Mouse (Mus musculus) intestine, embryonic 15.5 days (tissue): ENCODE measurements around the gene Hic1. TPM values are rescaled to one million over a fixed set of nuclear protein-coding genes. Genes with fewer than 3 reads are reported as not detected.

Experiments
- ATAC-seq: fragments of 200-750 bp; cut with Nextera tagmentation; 2 replicates; pipeline ENCODE4 v1.8.0; 2017; ENCODE audit warnings: moderate TSS enrichment, moderate library complexity
- H3K27ac ChIP-seq: fragments of 300-500 bp; sonication (generic); 2 replicates; pipeline ENCODE4 v1.5.1; 2015; ENCODE audit warnings: mild to moderate bottlenecking, inconsistent platforms
- H3K27me3 ChIP-seq: fragments of 300-500 bp; sonication (generic); replicated peaks from 2 replicates; pipeline ENCODE4 v1.6.1; 2015; ENCODE audit warnings: inconsistent platforms
- H3K36me3 ChIP-seq: fragments of 300-500 bp; sonication (generic); 2 replicates; pipeline ENCODE4 v1.6.1; 2015; ENCODE audit warnings: inconsistent platforms
- H3K4me1 ChIP-seq: fragments of 300-500 bp; sonication (generic); replicated peaks from 2 replicates; pipeline ENCODE4 v1.6.1; 2015; ENCODE audit warnings: inconsistent platforms
- H3K4me2 ChIP-seq: fragments of 300-500 bp; sonication (generic); replicated peaks from 2 replicates; pipeline ENCODE4 v1.6.1; 2015; ENCODE audit warnings: mild to moderate bottlenecking, inconsistent platforms
- H3K4me3 ChIP-seq: fragments of 300-500 bp; sonication (generic); replicated peaks from 2 replicates; pipeline ENCODE4 v1.5.1; 2015; ENCODE audit warnings: inconsistent platforms
- H3K9ac ChIP-seq: fragments of 300-500 bp; sonication (generic); 2 replicates; pipeline ENCODE4 v1.6.1; 2015; ENCODE audit warnings: inconsistent platforms
- H3K9me3 ChIP-seq: fragments of 300-500 bp; sonication (generic); 2 replicates; pipeline ENCODE4 v1.6.1; 2016; ENCODE audit warnings: inconsistent platforms
- WGBS: fragments of 180-500 bp; shearing (Covaris S2); methylation state at CpG from one replicate; pipeline ENCODE4 v1.1.7; 2015; 5-methylcytosine and 5-hydroxymethylcytosine counted together
- polyA plus RNA-seq: library from polyadenylated mRNA; unstranded; fragments of >200 nt; fragmentation: Nextera tagmentation; extraction: Ambion mirVana; gene quantifications from 2 replicates; pipeline ENCODE4 v1.2.1, GENCODE M21; 2015

The Hic1 gene
- polyA plus RNA-seq, 1 experiment from 2014 or later = 22.0 TPM

GRCm38 (mm10) chr11:75201721-75202120 lies 32.4 kb upstream of the Hic1 start:
- Histone ChIP-seq H3K9ac (no peak overlapping the region), H3K36me3 (no peaks in the 10 kb centered on the region), H3K27me3 (peaks cover 11% of the 10 kb centered on the region; the same call in 1 of the 2 replicates), H3K9me3 (no peaks in the 10 kb centered on the region), H3K4me3 (no peak overlapping the region), H3K4me2 (no peak overlapping the region), H3K4me1 (peaks cover 10% of the 10 kb centered on the region; the same call in 1 of the 2 replicates), H3K27ac (no peak overlapping the region)
- WGBS = 43% methylated on average over 8 of the region's 8 CpGs
- ATAC-seq = no peak

- Histone ChIP-seq H3K9me3 (no peaks in the 10 kb centered on the region), H3K4me1 (peaks cover 8% of the 10 kb centered on the region; the same call in 1 of the 2 replicates), H3K4me3 (no peak overlapping the region), H3K9ac (no peak overlapping the region), H3K27ac (no peak overlapping the region), H3K4me2 (no peak overlapping the region), H3K36me3 (no peaks in the 10 kb centered on the region), H3K27me3 (peaks cover 19% of the 10 kb centered on the region)
- WGBS = 93% methylated on average over 12 of the region's 12 CpGs
- ATAC-seq = no peak
Measured at GRCm38 (mm10) chr11:75200935-75201334, 31.6 kb upstream of the Hic1 start.

- no peak overlapping the region for H3K4me3 ChIP-seq
- no peaks in the 10 kb centered on the region for H3K9me3 ChIP-seq
- peaks cover 29% of the 10 kb centered on the region for H3K27me3 ChIP-seq
- H3K36me3 ChIP-seq = no peaks in the 10 kb centered on the region
- H3K4me1 ChIP-seq = peaks cover 11% of the 10 kb centered on the region
- H3K4me2 ChIP-seq = no peak overlapping the region
- H3K27ac ChIP-seq = no peak overlapping the region
- 0 out of 2 replicates have a peak, but pooled peaks have one; percentile 6 for ATAC-seq
- no peak overlapping the region for H3K9ac ChIP-seq
- 63% methylated on average over 5 of the region's 5 CpGs for WGBS
Measured at GRCm38 (mm10) chr11:75199951-75200350, 30.6 kb upstream of the Hic1 start.

GRCm38 (mm10) chr11:75198792-75199191 lies 29.5 kb upstream of the Hic1 start:
- H3K9me3 ChIP-seq = no peaks in the 10 kb centered on the region
- no peak overlapping the region for H3K9ac ChIP-seq
- ATAC-seq = no peak
- no peak overlapping the region for H3K4me3 ChIP-seq
- H3K36me3 ChIP-seq = no peaks in the 10 kb centered on the region
- H3K27me3 ChIP-seq = peaks cover 40% of the 10 kb centered on the region
- no peak overlapping the region for H3K4me2 ChIP-seq
- no peak overlapping the region for H3K27ac ChIP-seq
- 71% methylated on average over 4 of the region's 4 CpGs for WGBS
- peaks cover 22% of the 10 kb centered on the region for H3K4me1 ChIP-seq

GRCm38 (mm10) chr11:75197956-75198355 lies 28.6 kb upstream of the Hic1 start:
- Histone ChIP-seq H3K27me3 (peaks cover 49% of the 10 kb centered on the region), H3K9me3 (no peaks in the 10 kb centered on the region), H3K27ac (no peak overlapping the region), H3K9ac (no peak overlapping the region), H3K4me2 (no peak overlapping the region), H3K4me3 (no peak overlapping the region), H3K4me1 (peaks cover 30% of the 10 kb centered on the region), H3K36me3 (no peaks in the 10 kb centered on the region)
- 52% methylated on average over 7 of the region's 7 CpGs for WGBS
- no peak for ATAC-seq

GRCm38 (mm10) chr11:75196131-75196530 lies 26.8 kb upstream of the Hic1 start:
- Histone ChIP-seq H3K4me2 (no peak overlapping the region), H3K27me3 (peaks cover 50% of the 10 kb centered on the region), H3K36me3 (no peaks in the 10 kb centered on the region), H3K4me3 (no peak overlapping the region), H3K9me3 (no peaks in the 10 kb centered on the region), H3K9ac (no peak overlapping the region), H3K27ac (no peak overlapping the region), H3K4me1 (peaks cover 25% of the 10 kb centered on the region)
- WGBS = 70% methylated on average over 6 of the region's 6 CpGs
- ATAC-seq = no peak

- Histone ChIP-seq H3K27ac (no peak overlapping the region), H3K36me3 (no peaks in the 10 kb centered on the region), H3K27me3 (peaks cover 50% of the 10 kb centered on the region), H3K9ac (peak overlapping the region; percentile 32; the same call in 1 of the 2 replicates), H3K4me1 (peaks cover 25% of the 10 kb centered on the region), H3K4me3 (peak overlapping the region; percentile 55), H3K4me2 (peak overlapping the region; percentile 98), H3K9me3 (no peaks in the 10 kb centered on the region)
- 1% methylated on average over 39 of the region's 39 CpGs for WGBS
- no peak for ATAC-seq
Measured at GRCm38 (mm10) chr11:75194850-75195461, 25.6 kb upstream of the Hic1 start.

- Histone ChIP-seq H3K4me3 (peak overlapping the region; percentile 55), H3K27ac (no peak overlapping the region), H3K4me2 (peak overlapping the region; percentile 98), H3K4me1 (peaks cover 30% of the 10 kb centered on the region), H3K9ac (peak overlapping the region; percentile 44), H3K36me3 (no peaks in the 10 kb centered on the region), H3K9me3 (no peaks in the 10 kb centered on the region), H3K27me3 (peaks cover 50% of the 10 kb centered on the region)
- no peak for ATAC-seq
- WGBS = under 1% methylated on average over 52 of the region's 52 CpGs
Measured at GRCm38 (mm10) chr11:75194121-75194849, 25.0 kb upstream of the Hic1 start.

- WGBS = under 1% methylated on average over 78 of the region's 84 CpGs
- peak within 1 kb of the TSS; percentile 98 for H3K4me2 ChIP-seq
- no peaks in the 10 kb centered on the region for H3K9me3 ChIP-seq
- H3K36me3 ChIP-seq = no peaks in the 10 kb centered on the region
- H3K27me3 ChIP-seq = peaks cover 46% of the 10 kb centered on the region
- peak within 1 kb of the TSS; percentile 55 for H3K4me3 ChIP-seq
- peak within 1 kb of the TSS; percentile 44 for H3K9ac ChIP-seq
- H3K27ac ChIP-seq = no peak within 1 kb of the TSS
- H3K4me1 ChIP-seq = peaks cover 33% of the 10 kb centered on the region
- ATAC-seq = peak; percentile 16
Measured at GRCm38 (mm10) chr11:75193256-75194071, 24.1 kb upstream of the Hic1 start, which contains the start of gene Rtn4rl1. TSS of gene Rtn4rl1 (plus strand) at chr11:75193783.

- Histone ChIP-seq H3K36me3 (no peaks in the 10 kb centered on the region), H3K4me1 (peaks cover 33% of the 10 kb centered on the region), H3K9me3 (no peaks in the 10 kb centered on the region), H3K4me2 (peak overlapping the region; percentile 98), H3K27ac (no peak overlapping the region), H3K9ac (no peak overlapping the region), H3K4me3 (peak overlapping the region; percentile 55), H3K27me3 (peaks cover 46% of the 10 kb centered on the region)
- ATAC-seq = peak; percentile 45
- 24% methylated on average over 13 of the region's 13 CpGs for WGBS
Measured at GRCm38 (mm10) chr11:75192336-75193214, 23.3 kb upstream of the Hic1 start.

- Histone ChIP-seq H3K27me3 (peaks cover 40% of the 10 kb centered on the region), H3K9me3 (no peaks in the 10 kb centered on the region), H3K4me3 (no peak overlapping the region), H3K4me2 (no peak overlapping the region), H3K27ac (no peak overlapping the region), H3K36me3 (no peaks in the 10 kb centered on the region), H3K4me1 (peaks cover 33% of the 10 kb centered on the region), H3K9ac (no peak overlapping the region)
- no peak for ATAC-seq
- 65% methylated on average over 6 of the region's 6 CpGs for whole genome bisulfite sequencing
Measured at GRCm38 (mm10) chr11:75191841-75192240, 22.5 kb upstream of the Hic1 start.
